Mouse (Mus musculus) G1E (cell line): Measurements from ENCODE around the gene Scn1b. TPM values are rescaled to one million over a fixed set of nuclear protein-coding genes. Genes with fewer than 3 reads are reported as not detected.

Experiments used
- ATAC-seq: 2 replicates; pipeline ENCODE4 v1.8.0; 2016; ENCODE audit warnings: mild to moderate bottlenecking; ENCODE audit not compliant: insufficient number of reproducible peaks, poor library complexity, low FRiP score, severe bottlenecking; ENCODE audit errors: extremely low read depth
- DNase-seq: peaks from one replicate; pipeline ENCODE4 v3.0.0; 2012; ENCODE audit warnings: low spot score
- H3K27me3 ChIP-seq: 2 replicates; pipeline ENCODE4 v1.6.1; 2012; ENCODE audit warnings: mild to moderate bottlenecking, low read length, inconsistent platforms; ENCODE audit not compliant: insufficient read depth
- H3K36me3 ChIP-seq: replicated peaks from 2 replicates; pipeline ENCODE3; 2012; ENCODE audit warnings: mild to moderate bottlenecking, inconsistent platforms
- H3K4me1 ChIP-seq: 2 replicates; pipeline ENCODE4 v1.6.1; 2012; ENCODE audit warnings: low read depth, low read length, inconsistent platforms, mixed read lengths; ENCODE audit not compliant: insufficient read depth
- H3K4me3 ChIP-seq: 2 replicates; pipeline ENCODE4 v1.5.1; 2012; ENCODE audit warnings: low read depth, mild to moderate bottlenecking, inconsistent platforms, low read length, moderate library complexity, mixed read lengths
- H3K9me3 ChIP-seq: replicated peaks from 2 replicates; pipeline ENCODE4 v1.6.1; 2012; ENCODE audit warnings: inconsistent platforms
- CTCF ChIP-seq: IDR thresholded peaks from 2 replicates; pipeline ENCODE4 v1.5.1; 2012; ENCODE audit warnings: low read depth, low read length, inconsistent platforms, mixed read lengths
- GATA1 ChIP-seq: IDR thresholded peaks from 2 replicates; pipeline ENCODE4 v1.6.1; 2012; ENCODE audit warnings: borderline replicate concordance, low read length, inconsistent platforms, mixed read lengths
- GATA2 ChIP-seq: IDR thresholded peaks from 2 replicates; pipeline ENCODE4 v1.6.1; 2012; ENCODE audit warnings: low read depth, low read length, inconsistent platforms, borderline replicate concordance
- POLR2AphosphoS5 ChIP-seq: IDR thresholded peaks from 2 replicates; pipeline ENCODE4 v1.6.1; 2012; ENCODE audit warnings: low read depth, low read length, inconsistent platforms; ENCODE audit not compliant: insufficient replicate concordance
- TAL1 ChIP-seq: conservative IDR thresholded peaks from 2 replicates; pipeline ENCODE4 v1.6.1; 2012; ENCODE audit warnings: low read depth, low read length, inconsistent platforms, mixed read lengths
- polyA plus RNA-seq: library from polyadenylated mRNA; stranded (reverse); fragments of >175 nt; gene quantifications from 2 replicates; pipeline ENCODE4 v1.2.3, GENCODE M21; 2012
- total RNA-seq, 2 experiments: library from RNA; stranded (forward) in 1 of 2; stranded (reverse) in 1 of 2; fragments of 200-1000 nt in 1 of 2; fragments of >200 nt in 1 of 2; fragmentation: Nextera tagmentation in 1 of 2; gene quantifications; 2 replicates each; pipeline ENCODE4 v1.2.3; 2014 to 2017

Scn1b gene
- total and polyA plus RNA-seq, 3 experiments, result not detected

- TF ChIP-seq CTCF, result no peak
- no peak for TF ChIP-seq GATA2
- no peak for TF ChIP-seq TAL1
- no peak for TF ChIP-seq POLR2AphosphoS5
- H3K36me3 ChIP-seq, result no peaks in the 10 kb centered on the region
- ATAC-seq (no peak), DNase-seq (no peak)
- H3K4me1 ChIP-seq, result no peaks in the 10 kb centered on the region
- no peak overlapping the region for H3K4me3 ChIP-seq
- no peaks in the 10 kb centered on the region; the same call in 1 of the 2 replicates for H3K27me3 ChIP-seq
- H3K9me3 ChIP-seq, result peaks cover 23% of the 10 kb centered on the region
Observed at GRCm38 (mm10) chr7:31085171-31085570, 41.6 kb downstream of the Scn1b start.

- Histone ChIP-seq H3K27me3 (no peaks in the 10 kb centered on the region; the same call in 1 of the 2 replicates), H3K36me3 (no peaks in the 10 kb centered on the region), H3K9me3 (peaks cover 24% of the 10 kb centered on the region), H3K4me3 (no peak overlapping the region), H3K4me1 (no peaks in the 10 kb centered on the region)
- DNase-seq (no peak), ATAC-seq (no peak)
- no peak for TF ChIP-seq GATA1
- no peak for TF ChIP-seq GATA2
- TF ChIP-seq TAL1, result no peak
- TF ChIP-seq CTCF, result no peak
- no peak for TF ChIP-seq POLR2AphosphoS5
Observed at GRCm38 (mm10) chr7:31084140-31084539, 42.7 kb downstream of the Scn1b start.

GRCm38 (mm10) chr7:31082831-31083588, 43.8 kb downstream of the Scn1b start:
- no peak for ATAC-seq

GRCm38 (mm10) chr7:31082106-31082505, 44.7 kb downstream of the Scn1b start:
- no peak for ATAC-seq
- Histone ChIP-seq H3K4me3 (no peak overlapping the region), H3K9me3 (peaks cover 19% of the 10 kb centered on the region), H3K36me3 (no peaks in the 10 kb centered on the region), H3K27me3 (no peaks in the 10 kb centered on the region; the same call in 1 of the 2 replicates), H3K4me1 (no peaks in the 10 kb centered on the region)
- no peak for DNase-seq
- no peak for TF ChIP-seq POLR2AphosphoS5
- no peak for TF ChIP-seq TAL1
- TF ChIP-seq CTCF, result no peak
- TF ChIP-seq GATA2, result no peak
- no peak for TF ChIP-seq GATA1

More at GRCm38 (mm10) chr7:31082831-31083588, 43.8 kb downstream of the Scn1b start:
- H3K36me3 ChIP-seq, result no peaks in the 10 kb centered on the region
- H3K9me3 ChIP-seq, result peaks cover 19% of the 10 kb centered on the region
- DNase-seq, result no peak
- no peaks in the 10 kb centered on the region; the same call in 1 of the 2 replicates for H3K27me3 ChIP-seq
- no peak overlapping the region for H3K4me3 ChIP-seq
- TF ChIP-seq GATA2, result no peak
- TF ChIP-seq GATA1, result no peak
- TF ChIP-seq POLR2AphosphoS5, result no peak
- TF ChIP-seq TAL1, result no peak
- TF ChIP-seq CTCF, result no peak
- no peaks in the 10 kb centered on the region for H3K4me1 ChIP-seq

GRCm38 (mm10) chr7:31081106-31081505, 45.7 kb downstream of the Scn1b start:
- DNase-seq (no peak), ATAC-seq (no peak)
- no peaks in the 10 kb centered on the region for H3K36me3 ChIP-seq
- no peak for TF ChIP-seq POLR2AphosphoS5
- no peak for TF ChIP-seq GATA1
- no peak for TF ChIP-seq CTCF
- TF ChIP-seq TAL1, result no peak
- TF ChIP-seq GATA2, result no peak
- H3K4me3 ChIP-seq, result no peak overlapping the region
- H3K4me1 ChIP-seq, result no peaks in the 10 kb centered on the region
- peaks cover 17% of the 10 kb centered on the region for H3K9me3 ChIP-seq
- no peaks in the 10 kb centered on the region; the same call in 1 of the 2 replicates for H3K27me3 ChIP-seq

GRCm38 (mm10) chr7:31080611-31081010, 46.2 kb downstream of the Scn1b start:
- Histone ChIP-seq H3K4me3 (no peak overlapping the region), H3K27me3 (no peaks in the 10 kb centered on the region; the same call in 1 of the 2 replicates), H3K4me1 (no peaks in the 10 kb centered on the region), H3K9me3 (peaks cover 18% of the 10 kb centered on the region), H3K36me3 (no peaks in the 10 kb centered on the region)
- TF ChIP-seq GATA2 (no peak), GATA1 (no peak), POLR2AphosphoS5 (no peak), CTCF (no peak), TAL1 (no peak)
- ATAC-seq, result no peak
- no peak for DNase-seq

- H3K4me3 ChIP-seq, result no peak overlapping the region
Observed at GRCm38 (mm10) chr7:31079670-31080069, 47.1 kb downstream of the Scn1b start.

More at GRCm38 (mm10) chr7:31079670-31080069, 47.1 kb downstream of the Scn1b start:
- DNase-seq (no peak), ATAC-seq (no peak)
- Histone ChIP-seq H3K4me1 (no peaks in the 10 kb centered on the region), H3K36me3 (no peaks in the 10 kb centered on the region), H3K27me3 (no peaks in the 10 kb centered on the region; the same call in 1 of the 2 replicates), H3K9me3 (peaks cover 19% of the 10 kb centered on the region)
- TF ChIP-seq POLR2AphosphoS5 (no peak), TAL1 (no peak), GATA1 (no peak), CTCF (no peak), GATA2 (no peak)
